Mouse (Mus musculus) olfactory bulb, adult 2 months (tissue): ENCODE data around the gene Krtap5-4.
A peak's percentile ranks its signal among the peaks of the same experiment; 100 is the strongest.
"Not testable (repeated sequence)": the region's sequence is repeated elsewhere in the genome, so short reads cannot be mapped to it uniquely, and the experiment has no call there.

Experiments used
- CTCF ChIP-seq: fragments of 200-500 bp; IDR thresholded peaks from 2 replicates; pipeline ENCODE4 v1.5.1; 2012; ENCODE audit warnings: low read depth, mild to moderate bottlenecking, low read length, moderate library complexity; ENCODE audit not compliant: insufficient read depth
- POLR2A ChIP-seq: fragments of 200-500 bp; IDR thresholded peaks from 2 replicates; pipeline ENCODE4 v1.6.1; 2012; ENCODE audit warnings: mild to moderate bottlenecking, low read depth, low read length, moderate library complexity; ENCODE audit not compliant: insufficient read depth

- TF ChIP-seq CTCF: peak; percentile 24; the same call in 1 of the 2 replicates
- not testable (repeated sequence) for TF ChIP-seq POLR2A
Measured at GRCm38 (mm10) chr7:142278183-142278582, 25.2 kb upstream of the Krtap5-4 start.
